Mouse (Mus musculus) intestine, embryonic 14.5 days (tissue): ENCODE results near the gene Upf2. TPM values are rescaled to one million over a fixed set of nuclear protein-coding genes. Genes with fewer than 3 reads are reported as not detected.
A peak's percentile ranks its signal among the peaks of the same experiment; 100 is the strongest.

Experiments
- ATAC-seq: fragments of 200-750 bp; cut with Nextera tagmentation; replicated peaks from 2 replicates; pipeline ENCODE4 v1.8.0; 2017; ENCODE audit warnings: low read depth, moderate number of reproducible peaks, moderate TSS enrichment, moderate library complexity; ENCODE audit not compliant: low FRiP score, low TSS enrichment
- DNase-seq: peaks from one replicate; pipeline ENCODE4 v3.0.0-alpha.2; 2018; ENCODE audit warnings: low spot score
- H3K27ac ChIP-seq: fragments of 300-500 bp; sonication (generic); 2 replicates; pipeline ENCODE4 v1.5.1; 2014; ENCODE audit warnings: low read depth, mild to moderate bottlenecking, control low read depth
- H3K27me3 ChIP-seq: fragments of 300-500 bp; sonication (generic); replicated peaks from 2 replicates; pipeline ENCODE4 v1.6.1; 2014; ENCODE audit warnings: low read length, control low read depth; ENCODE audit not compliant: control insufficient read depth, insufficient read depth
- H3K36me3 ChIP-seq: fragments of 300-500 bp; sonication (generic); 2 replicates; pipeline ENCODE4 v1.6.1; 2014; ENCODE audit warnings: low read length, control low read depth; ENCODE audit not compliant: control insufficient read depth, insufficient read depth
- H3K4me1 ChIP-seq: fragments of 300-500 bp; sonication (generic); replicated peaks from 2 replicates; pipeline ENCODE4 v1.6.1; 2014; ENCODE audit warnings: low read length, control low read depth, mixed read lengths; ENCODE audit not compliant: control insufficient read depth, insufficient read depth
- H3K4me2 ChIP-seq: fragments of 300-500 bp; sonication (generic); 2 replicates; pipeline ENCODE4 v1.6.1; 2014; ENCODE audit warnings: low read length
- H3K4me3 ChIP-seq: fragments of 300-500 bp; sonication (generic); 2 replicates; pipeline ENCODE4 v1.5.1; 2014; ENCODE audit warnings: low read depth, low read length, control low read depth, mixed read lengths
- H3K9ac ChIP-seq: fragments of 300-500 bp; sonication (generic); 2 replicates; pipeline ENCODE4 v1.6.1; 2014; ENCODE audit warnings: mild to moderate bottlenecking, low read length
- H3K9me3 ChIP-seq: fragments of 300-500 bp; sonication (generic); 2 replicates; pipeline ENCODE4 v1.6.1; 2016; ENCODE audit warnings: low read length, control low read depth; ENCODE audit not compliant: control insufficient read depth
- WGBS: fragments of 180-500 bp; shearing (Covaris S2); extraction: QIAGEN DNeasy Blood & Tissue Kit; methylation state at CpG from one replicate; pipeline ENCODE4 v1.1.7; 2014; 5-methylcytosine and 5-hydroxymethylcytosine counted together
- polyA plus RNA-seq: library from polyadenylated mRNA; unstranded; fragments of >200 nt; fragmentation: Nextera tagmentation; extraction: Ambion mirVana; gene quantifications from 2 replicates; pipeline ENCODE4 v1.2.1, GENCODE M21; 2014

Gene Upf2
- polyA plus RNA-seq, 1 experiment from 2014 or later: 11.5 TPM

DNA sequence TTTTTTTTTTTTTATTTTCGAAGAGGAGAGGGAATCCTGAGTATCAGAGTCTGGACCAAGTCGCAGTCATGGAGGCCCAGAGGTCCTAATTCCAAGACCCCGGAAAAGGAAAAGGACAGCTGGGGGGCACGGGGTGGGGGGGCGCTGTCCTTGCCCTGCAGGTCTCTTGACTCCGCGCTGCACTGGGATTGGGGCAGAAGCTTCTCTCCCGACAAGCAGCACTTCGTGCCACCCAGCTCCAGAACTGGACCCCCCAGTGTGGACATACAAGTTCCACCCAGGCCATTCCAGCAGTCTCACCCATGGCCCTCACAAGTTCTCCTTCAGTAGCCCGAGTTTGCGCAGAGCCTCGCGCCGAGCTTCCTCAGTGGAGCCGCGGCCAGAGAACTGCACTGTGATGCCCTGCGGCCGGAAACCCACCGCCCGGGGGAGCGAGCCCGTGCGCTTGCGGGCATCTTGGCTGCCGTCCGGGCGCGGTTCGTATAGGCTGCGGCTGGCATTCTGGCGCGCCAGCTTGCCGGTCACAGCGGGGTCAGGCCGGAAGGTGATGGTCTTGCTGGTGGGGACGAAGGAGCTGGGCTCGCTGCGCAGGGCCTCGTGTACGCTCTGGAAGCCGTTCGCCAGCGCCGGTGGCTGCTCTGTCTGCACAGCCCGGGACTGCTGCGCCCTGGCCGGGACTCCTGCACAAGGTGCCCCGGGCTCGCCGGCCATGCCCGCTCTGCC, 148.9 kb downstream of the Upf2 start:
- 0 out of 2 replicates have a peak, but pooled peaks cover 3% of the 10 kb centered on the region for H3K27me3 ChIP-seq
- peak overlapping the region; percentile 72 for H3K4me2 ChIP-seq
- H3K9me3 ChIP-seq: no peaks in the 10 kb centered on the region
- H3K36me3 ChIP-seq: no peaks in the 10 kb centered on the region
- 16% methylated on average over 51 of the region's 51 CpGs for WGBS
- H3K4me1 ChIP-seq: peaks cover 17% of the 10 kb centered on the region
- ATAC-seq (peak; percentile 36), DNase-seq (peak; percentile 75)
- peak overlapping the region; percentile 37 for H3K4me3 ChIP-seq
- peak overlapping the region; percentile 82 for H3K27ac ChIP-seq
- H3K9ac ChIP-seq: peak overlapping the region; percentile 34

DNA sequence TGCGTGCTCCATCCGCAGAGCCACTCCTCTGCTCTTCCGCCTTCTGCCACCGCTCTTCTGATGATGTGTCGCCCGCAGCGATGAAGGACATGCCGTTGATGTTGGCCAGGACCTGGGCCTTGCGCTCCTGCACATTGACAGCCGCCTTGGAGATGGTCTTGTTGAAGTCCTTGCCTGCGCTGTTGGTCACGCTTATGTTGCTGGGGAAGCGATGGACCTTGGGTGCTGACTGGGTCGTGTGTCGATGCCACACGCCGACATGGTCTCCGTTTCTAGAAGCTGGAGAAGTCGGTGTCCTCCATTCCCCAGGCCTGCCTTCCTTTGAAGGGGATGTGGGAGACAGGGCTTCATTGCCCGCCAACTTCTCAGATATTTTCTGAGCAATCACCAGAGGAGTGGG, 149.5 kb downstream of the Upf2 start:
- WGBS: 42% methylated on average over 20 of the region's 20 CpGs

DNA sequence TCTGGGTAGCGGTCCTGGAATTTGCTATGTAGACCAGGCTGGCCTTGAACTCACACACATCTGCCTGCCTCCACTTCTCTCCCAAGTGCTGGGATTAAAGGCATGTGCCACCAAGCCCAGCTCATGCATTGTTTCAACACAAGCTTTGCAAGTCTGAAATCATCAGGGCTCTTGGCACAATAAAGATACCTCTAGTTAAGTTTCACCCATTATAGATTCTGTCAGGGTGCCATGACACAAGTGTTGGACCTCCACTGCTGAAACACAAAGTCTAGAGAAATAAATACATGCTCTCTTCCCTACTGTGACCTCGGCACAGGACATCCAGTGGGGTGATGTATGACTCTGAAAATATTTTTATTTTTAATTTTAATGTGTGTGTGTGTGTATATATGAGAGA, 154.2 kb downstream of the Upf2 start:
- no peak overlapping the region for H3K27ac ChIP-seq
- H3K4me1 ChIP-seq: peaks cover 3% of the 10 kb centered on the region; the same call in 1 of the 2 replicates
- H3K4me2 ChIP-seq: no peak overlapping the region
- ATAC-seq: no peak
- H3K27me3 ChIP-seq: 0 out of 2 replicates have a peak, but pooled peaks cover 3% of the 10 kb centered on the region
- WGBS: 94% methylated on average over 2 of the region's 2 CpGs
- H3K4me3 ChIP-seq: no peak overlapping the region
- H3K9ac ChIP-seq: no peak overlapping the region
- no peak for DNase-seq
- H3K36me3 ChIP-seq: no peaks in the 10 kb centered on the region
- no peaks in the 10 kb centered on the region for H3K9me3 ChIP-seq

More for the DNA sequence above, 149.5 kb downstream of the Upf2 start:
- Histone ChIP-seq H3K4me3 (peak overlapping the region; percentile 37), H3K27ac (peak overlapping the region; percentile 82), H3K27me3 (0 out of 2 replicates have a peak, but pooled peaks cover 3% of the 10 kb centered on the region), H3K9ac (no peak overlapping the region), H3K4me1 (peaks cover 17% of the 10 kb centered on the region), H3K9me3 (no peaks in the 10 kb centered on the region), H3K36me3 (no peaks in the 10 kb centered on the region), H3K4me2 (peak overlapping the region; percentile 72)
- DNase-seq: peak; percentile 60
- ATAC-seq: no peak

Other genes with a start within 250 kb of the Upf2 start
- 20.7 and 21.1 TPM in 2 replicates for gene Camk1d, start 237.0 kb upstream of the Upf2 start, polyA plus RNA-seq
- gene Nudt5, start 106.5 kb upstream of the Upf2 start, polyA plus RNA-seq: 70.1 and 72.7 TPM in 2 replicates
- gene Cdc123, start 106.3 kb upstream of the Upf2 start, polyA plus RNA-seq: 267 TPM in 2 replicates
- gene Gm13199, start 88.5 kb upstream of the Upf2 start, polyA plus RNA-seq: 1.3 TPM in 2 replicates
- gene Sec61a2, start 56.0 kb upstream of the Upf2 start, polyA plus RNA-seq: 77.9 and 87.3 TPM in 2 replicates
- 3.6 and 4.7 TPM in 2 replicates for gene Dhtkd1, start 8.7 kb upstream of the Upf2 start, polyA plus RNA-seq
- 17.5 and 25.1 TPM in 2 replicates for gene Proser2, start 178.7 kb downstream of the Upf2 start, polyA plus RNA-seq